23 mouse cellular contexts compared by ENCODE assay signal in the genomic region with DNA sequence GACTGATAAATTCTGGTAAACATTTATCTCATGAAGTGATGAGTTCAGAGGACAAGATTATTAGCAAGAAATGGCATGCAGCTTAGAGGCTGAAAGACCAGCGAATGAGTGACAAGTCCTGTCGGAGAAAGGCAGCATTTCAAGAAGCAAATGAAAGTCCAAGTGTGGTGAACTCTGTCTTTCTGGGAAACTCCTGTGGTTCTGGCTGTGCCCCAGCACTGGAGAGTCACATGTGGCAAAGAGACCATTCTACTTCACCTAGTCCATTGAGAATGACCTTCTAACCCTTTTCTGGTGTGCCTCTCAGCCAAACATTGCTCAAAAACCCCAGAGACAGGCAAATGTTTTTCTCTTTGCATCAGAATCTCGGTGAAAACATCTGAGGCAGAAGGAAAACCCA.
DNase-seq lines count a peak whose midpoint lies in the region; ATAC-seq and TF ChIP-seq lines count a peak whose summit lies in the region.
"Had no signal": no experiment of that assay in that cellular context is flagged by ENCODE, and none has a peak within 500 bp of the region (broad histone marks: within the 10 kb centered on the region; RNA-seq: fewer than 3 reads in every experiment).

No protein-coding gene starts in this region.

- H3K9ac ChIP-seq in liver, adult 2 months (ENCODE audit: low read depth, low read length), result no peak overlapping the region
- no peak overlapping the region for H3K9ac ChIP-seq in liver, embryonic 12.5 days
- H3K9ac ChIP-seq in forebrain, embryonic 11.5 days (ENCODE audit: low read length), result no peak overlapping the region
- H3K9ac ChIP-seq: embryonic facial prominence, embryonic 13.5 days; heart, embryonic 15.5 days; hindbrain, embryonic 13.5 days had no signal

- TF ChIP-seq POLR2A in liver, adult 2 months (IDR thresholded peaks at IDR 0.05; ENCODE audit: extremely low read depth, insufficient read depth, low read length), result no peak

- no peaks in the 10 kb centered on the region for H3K27me3 ChIP-seq in liver, adult 2 months (ENCODE audit: control insufficient read depth, insufficient read depth, low read length)
- no peaks in the 10 kb centered on the region for H3K27me3 ChIP-seq in liver, embryonic 12.5 days (replicated peaks)
- no peaks in the 10 kb centered on the region for H3K27me3 ChIP-seq in forebrain, embryonic 11.5 days (ENCODE audit: control insufficient read depth, insufficient read depth, low read length)
- H3K27me3 ChIP-seq: CH12.LX; embryonic facial prominence, embryonic 13.5 days; heart, embryonic 15.5 days; hindbrain, embryonic 13.5 days; Patski had no signal

- 20% methylated on average over 3 of the region's 3 CpGs for WGBS in liver, adult 2 months
- WGBS in liver, embryonic 12.5 days (ENCODE audit: insufficient replicate concordance), result 65% methylated on average over 3 of the region's 3 CpGs
- 94% methylated on average over 3 of the region's 3 CpGs for WGBS in forebrain, embryonic 11.5 days

- no peaks in the 10 kb centered on the region for H3K36me3 ChIP-seq in liver, adult 2 months (ENCODE audit: control insufficient read depth, insufficient read depth, low read length)
- H3K36me3 ChIP-seq in liver, embryonic 12.5 days, result no peaks in the 10 kb centered on the region
- no peaks in the 10 kb centered on the region for H3K36me3 ChIP-seq in forebrain, embryonic 11.5 days (ENCODE audit: control insufficient read depth, insufficient read depth, low read length)
- H3K36me3 ChIP-seq: embryonic facial prominence, embryonic 13.5 days; heart, embryonic 10.5 days; heart, embryonic 15.5 days; hindbrain, embryonic 13.5 days had no signal

- H3K4me1 ChIP-seq in liver, adult 2 months (ENCODE audit: control insufficient read depth, insufficient read depth, low read length), result peaks cover 8% of the 10 kb centered on the region
- no peaks in the 10 kb centered on the region for H3K4me1 ChIP-seq in liver, embryonic 12.5 days
- H3K4me1 ChIP-seq in forebrain, embryonic 11.5 days (replicated peaks; ENCODE audit: control insufficient read depth, insufficient read depth, low read length), result no peaks in the 10 kb centered on the region
- H3K4me1 ChIP-seq: embryonic facial prominence, embryonic 13.5 days had no signal

- peak; percentile 18 for DNase-seq in adrenal gland, adult 8-10 months
- no peak for DNase-seq in adrenal gland, adult 18-20 months (ENCODE audit: low spot score in 2 of 2)
- peak; percentile 93 for DNase-seq in liver, adult 2 months (ENCODE audit: extremely low read depth, low read depth, low spot score)
- peak; percentile 92 for DNase-seq in kidney, adult 9 months
- peak; percentile 81 to 88 for DNase-seq in kidney, postnatal 36 days
- no peak for DNase-seq in forebrain, embryonic 11.5 days (ENCODE audit: low spot score)
- DNase-seq in frontal cortex, adult 2 months (ENCODE audit: extremely low spot score in 1 of 2, low spot score in 1 of 2), result no peak
- DNase-seq: cerebellum, adult 11-12 months; cerebellum, adult 9-11 months; cerebellum, postnatal 36 days; gastrocnemius, postnatal 10 days; heart, adult 18-20 months; heart, postnatal 14 days had no signal

- H3K4me3 ChIP-seq in liver, adult 2 months (ENCODE audit: insufficient read depth, low read depth, low read length), result no peak overlapping the region
- H3K4me3 ChIP-seq in liver, embryonic 12.5 days, result no peak overlapping the region
- no peak overlapping the region for H3K4me3 ChIP-seq in forebrain, embryonic 11.5 days (ENCODE audit: low read depth, low read length)
- H3K4me3 ChIP-seq: embryonic facial prominence, embryonic 13.5 days; heart, embryonic 10.5 days; heart, embryonic 15.5 days; hindbrain, embryonic 13.5 days had no signal

- no peak overlapping the region for H3K4me2 ChIP-seq in liver, embryonic 12.5 days
- no peak overlapping the region for H3K4me2 ChIP-seq in forebrain, embryonic 11.5 days (ENCODE audit: low read depth, low read length, severe bottlenecking)
- H3K4me2 ChIP-seq: embryonic facial prominence, embryonic 13.5 days; heart, embryonic 15.5 days; hindbrain, embryonic 13.5 days had no signal

- H3K27ac ChIP-seq in liver, adult 2 months (replicated peaks; ENCODE audit: insufficient read depth, low read depth, low read length), result peak overlapping the region; percentile 57
- H3K27ac ChIP-seq in liver, embryonic 12.5 days, result no peak overlapping the region
- H3K27ac ChIP-seq in forebrain, embryonic 11.5 days (ENCODE audit: low read depth, low read length), result no peak overlapping the region
- H3K27ac ChIP-seq: embryonic facial prominence, embryonic 13.5 days; heart, embryonic 10.5 days; heart, embryonic 15.5 days; hindbrain, embryonic 13.5 days; hindbrain, postnatal 0 days had no signal

- no peaks in the 10 kb centered on the region for H3K9me3 ChIP-seq in liver, embryonic 12.5 days (replicated peaks)
- no peaks in the 10 kb centered on the region for H3K9me3 ChIP-seq in forebrain, embryonic 11.5 days (ENCODE audit: control insufficient read depth, low read length)
- H3K9me3 ChIP-seq: embryonic facial prominence, embryonic 13.5 days; heart, embryonic 10.5 days; heart, embryonic 15.5 days; hindbrain, embryonic 13.5 days had no signal

- no peaks in the 10 kb centered on the region for H3K79me2 ChIP-seq in liver, adult 2 months (ENCODE audit: control insufficient read depth, insufficient read depth, low read length)

- no peak for ATAC-seq in liver, embryonic 12.5 days
- no peak for ATAC-seq in forebrain, embryonic 11.5 days (replicated peaks; ENCODE audit: low FRiP score)
- ATAC-seq: activated CD4-positive, CD25-positive, alpha-beta regulatory T cell, adult 4 months; forebrain, embryonic 14.5 days; hindbrain, postnatal 0 days; Patski had no signal

- no peak for TF ChIP-seq CTCF in liver, adult 2 months (IDR thresholded peaks at IDR 0.05; ENCODE audit: low read depth, low read length)

Comparison
In these comparisons a context has a peak if more than half of its experiments do, and no peak if none do; other contexts are left out.
1. DNase-seq: peak in adrenal gland, adult 8-10 months (single experiment), liver, adult 2 months (single experiment), kidney, adult 9 months (single experiment) and kidney, postnatal 36 days (2 of 2); none in adrenal gland, adult 18-20 months (0 of 2), forebrain, embryonic 11.5 days (single experiment) and frontal cortex, adult 2 months (0 of 2).